Mouse (Mus musculus): ENCODE measurements at regions not wholly inside any gene's neighbourhood (a gene's known extent, or its start where the extent isn't known, plus 50 kb on each side); places are given as distances from the start of the nearest gene placed in this dataset.
A peak's percentile ranks its signal among the peaks of the same experiment; 100 is the strongest.

DNA sequence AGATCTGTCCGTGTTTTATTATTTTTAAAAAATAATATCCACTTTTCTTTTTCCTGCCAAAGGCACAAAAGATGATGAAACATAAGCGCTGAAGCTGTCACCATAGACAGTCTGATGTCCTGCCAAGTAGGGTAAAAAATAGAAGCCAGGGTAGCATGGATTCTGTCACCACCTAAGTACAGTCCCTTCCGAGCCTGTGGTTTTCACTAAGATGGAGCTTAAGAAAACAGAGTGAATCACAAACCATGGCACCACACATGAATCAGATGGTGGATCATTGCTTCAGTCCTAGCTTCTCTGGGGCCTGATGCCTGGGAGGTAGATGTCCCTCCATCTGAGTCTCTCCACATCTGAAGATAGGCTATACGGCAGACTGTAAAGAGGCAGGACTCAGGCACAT, 55.9 kb upstream of the Fmod start:
- DNase-seq: no peak

DNA sequence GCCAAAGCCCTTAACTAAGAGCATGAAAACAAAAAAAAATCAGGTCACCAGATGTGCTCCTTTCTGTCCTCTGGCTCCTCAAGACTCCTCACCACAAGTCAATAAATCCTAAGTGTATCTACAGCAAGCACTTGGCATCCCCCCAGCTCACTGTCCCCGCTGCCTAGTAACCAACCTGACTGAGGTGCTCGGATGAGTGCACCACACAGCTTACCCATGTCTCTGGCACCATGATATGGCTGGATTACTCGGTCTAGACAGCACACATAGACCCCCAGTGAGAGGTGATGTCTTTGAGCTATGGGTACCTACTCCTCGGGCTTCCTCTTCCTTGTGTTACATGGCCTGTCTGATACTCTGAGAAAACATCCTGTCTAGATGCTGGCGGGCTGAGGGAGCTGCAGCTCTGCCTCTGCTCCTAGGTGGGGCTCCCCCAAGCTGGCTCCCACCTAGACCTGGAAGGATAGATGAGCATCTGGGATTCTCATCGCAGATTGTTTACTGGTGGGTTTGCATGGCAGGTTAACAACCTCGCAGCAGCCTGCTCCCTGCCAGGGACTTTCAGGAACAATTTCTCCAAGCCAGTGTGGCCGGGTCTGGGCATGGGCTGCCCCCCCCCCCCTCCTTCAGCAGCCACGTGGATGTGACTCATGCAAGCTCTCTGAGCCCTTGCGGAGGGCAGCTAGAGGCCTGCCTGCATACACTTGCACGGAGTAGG, 57.2 kb upstream of the Prelp start:
- peak; percentile 49 for DNase-seq

- peak; percentile 70 for DNase-seq
These were observed 56.0 kb upstream of the Prelp start for GRCm38 (mm10) chr1:133977260-133977659.

DNA sequence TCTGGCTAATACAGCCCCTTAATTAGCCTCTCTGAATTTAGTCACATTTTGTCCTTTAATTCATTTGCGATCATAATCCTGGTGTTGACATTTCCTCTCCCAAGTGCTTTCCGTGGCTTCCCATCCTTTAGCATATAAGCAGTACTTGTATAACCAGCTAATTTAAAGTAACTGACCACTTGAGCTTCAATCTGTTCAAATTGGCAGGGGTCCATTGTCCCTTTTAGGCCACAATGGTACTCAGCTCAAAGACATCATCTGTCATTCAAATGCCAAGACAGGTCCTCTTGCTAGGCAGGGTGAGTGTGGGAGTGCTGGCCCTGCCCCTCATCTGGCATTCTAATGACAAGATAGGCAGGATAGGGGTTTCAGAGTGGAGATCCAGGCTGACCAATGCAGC, 52.6 kb upstream of the Prelp start:
- DNase-seq: no peak

DNA sequence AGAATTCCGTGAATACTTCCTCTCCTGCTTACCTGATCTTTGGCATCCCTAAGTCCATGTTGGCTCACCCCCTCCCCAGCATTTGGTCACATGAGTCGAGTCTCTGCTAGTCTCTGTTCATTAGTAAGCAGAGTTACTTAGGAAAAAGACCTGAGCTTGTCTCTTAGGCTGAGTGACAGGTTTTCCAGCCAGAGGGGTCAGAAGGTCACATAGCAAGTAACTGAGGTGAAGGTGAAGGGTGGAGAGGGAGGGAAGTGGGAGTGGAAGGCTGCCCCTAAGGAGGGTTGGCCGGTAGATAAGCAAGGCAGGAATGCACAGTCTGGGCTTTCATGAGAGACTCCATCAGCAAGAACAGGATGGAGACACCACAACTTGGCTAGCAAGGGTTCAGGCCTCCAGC, 50.1 kb upstream of the Prelp start:
- DNase-seq: no peak
